Mouse (Mus musculus): ENCODE measurements around the gene Grwd1. TPM values are rescaled to one million over a fixed set of nuclear protein-coding genes. Genes with fewer than 3 reads are reported as not detected.

Grwd1 gene
- polyA plus RNA-seq, 1 experiment: not detected

DNA sequence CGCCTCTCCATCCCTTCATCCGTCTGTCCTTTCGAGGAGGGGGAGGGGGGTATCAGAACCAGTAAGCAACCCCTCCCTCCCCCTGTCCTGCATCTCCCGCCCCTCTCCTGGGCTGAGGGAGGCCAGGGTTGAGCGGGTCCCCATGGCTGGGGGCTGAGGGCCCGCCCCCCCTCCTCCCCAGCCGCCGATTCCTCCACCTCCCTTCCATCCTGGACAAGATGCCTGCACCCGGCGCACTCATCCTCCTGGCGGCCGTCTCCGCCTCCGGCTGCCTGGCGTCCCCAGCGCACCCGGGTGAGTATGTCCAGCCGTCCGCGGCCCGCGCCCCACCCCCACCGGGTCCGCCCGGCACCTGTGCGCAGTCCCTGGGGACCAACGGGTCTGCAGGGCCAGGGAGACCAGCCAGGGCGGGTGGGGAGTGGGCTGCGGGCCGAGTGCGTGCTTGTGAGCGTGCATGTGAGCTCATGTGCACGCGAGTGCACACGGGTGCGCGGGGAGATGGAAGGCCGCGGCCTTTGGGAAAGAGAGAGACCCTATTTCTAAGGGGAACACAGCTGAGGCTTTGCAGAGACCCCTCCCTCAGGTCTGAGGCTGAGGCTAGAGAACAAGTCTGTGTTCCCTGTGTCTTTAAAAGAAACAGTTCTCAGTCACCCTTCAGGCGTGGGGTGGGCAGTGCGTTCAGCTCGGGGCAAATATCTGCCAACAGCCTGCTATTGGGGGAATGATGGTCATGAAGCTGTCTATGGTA lies 45.2 kb downstream of the Grwd1 start:
- WGBS: 1% methylated on average over 40 of the region's 42 CpGs
- Histone ChIP-seq H3K27ac (ENCODE audit: insufficient read depth, low read depth, low read length) (0 out of 2 replicates have a peak overlapping the region, but pooled peaks have one; percentile 4), H3K4me3 (ENCODE audit: insufficient read depth, low read depth, low read length) (peak overlapping the region; percentile 95), H3K4me1 (ENCODE audit: control insufficient read depth, insufficient read depth, low read length) (peaks cover 28% of the 10 kb centered on the region)
- TF ChIP-seq CTCF (IDR thresholded peaks at IDR 0.05; ENCODE audit: insufficient read depth, low read depth, low read length) (no peak), POLR2A (IDR thresholded peaks at IDR 0.05; ENCODE audit: insufficient read depth, low read depth, low read length) (no peak; the same call in 1 of the 2 replicates)

- peaks cover 28% of the 10 kb centered on the region for H3K4me1 ChIP-seq (ENCODE audit: control insufficient read depth, insufficient read depth, low read length)
- TF ChIP-seq CTCF (IDR thresholded peaks at IDR 0.05; ENCODE audit: insufficient read depth, low read depth, low read length) (no peak), POLR2A (IDR thresholded peaks at IDR 0.05; ENCODE audit: insufficient read depth, low read depth, low read length) (peak; percentile 27; the same call in 1 of the 2 replicates)
- WGBS: 8% methylated on average over 20 of the region's 20 CpGs
- H3K27ac ChIP-seq (ENCODE audit: insufficient read depth, low read depth, low read length): peak within 1 kb of the TSS; percentile 74
- peak within 1 kb of the TSS; percentile 95 for H3K4me3 ChIP-seq (ENCODE audit: insufficient read depth, low read depth, low read length)
Observed at GRCm38 (mm10) chr7:45784524-45785372, 46.0 kb downstream of the Grwd1 start, which contains the start of gene Sult2b1. Sult2b1 (minus strand) TSS chr7:45784669.

DNA sequence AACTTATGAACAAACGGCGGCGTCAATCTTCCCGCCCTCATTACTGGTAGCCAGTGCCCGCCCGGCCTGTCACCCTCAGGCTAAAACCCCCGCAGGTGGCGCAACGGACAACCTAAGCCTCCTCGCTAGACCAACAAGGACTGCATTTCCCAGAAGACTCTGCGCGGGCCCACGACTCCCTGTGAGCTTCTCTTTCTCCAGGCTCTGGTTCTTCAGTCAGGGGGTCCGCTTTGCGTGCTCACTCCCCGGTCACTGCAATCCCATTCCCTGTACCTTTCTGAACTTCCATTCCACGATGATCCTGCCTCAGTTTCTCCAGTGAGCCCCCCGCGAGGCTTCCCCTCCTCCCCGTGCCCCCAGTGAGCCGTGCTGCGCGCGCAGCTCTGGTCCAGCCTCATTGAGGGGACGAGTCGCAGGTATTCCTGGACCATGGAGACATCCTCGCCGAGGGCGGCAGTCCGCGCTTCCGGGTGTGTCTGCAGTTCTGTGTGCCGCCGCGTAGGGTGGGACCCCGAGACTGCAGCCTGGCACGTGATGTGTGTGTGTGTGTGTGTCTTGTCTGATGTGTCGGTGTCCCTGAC lies 47.1 kb downstream of the Grwd1 start, which contains the start of gene Lmtk3:
Gene Lmtk3 (plus strand): TSS at position 228 of the 581 bp plus-strand sequence.
- Histone ChIP-seq H3K4me1 (ENCODE audit: control insufficient read depth, insufficient read depth, low read length) (peaks cover 34% of the 10 kb centered on the region), H3K27ac (ENCODE audit: insufficient read depth, low read depth, low read length) (peak within 1 kb of the TSS; percentile 74), H3K4me3 (ENCODE audit: insufficient read depth, low read depth, low read length) (peak within 1 kb of the TSS; percentile 87)
- TF ChIP-seq POLR2A (IDR thresholded peaks at IDR 0.05; ENCODE audit: insufficient read depth, low read depth, low read length) (peak; percentile 32; the same call in 1 of the 2 replicates), CTCF (IDR thresholded peaks at IDR 0.05; ENCODE audit: insufficient read depth, low read depth, low read length) (no peak)
- WGBS: under 1% methylated on average over 38 of the region's 38 CpGs

- Histone ChIP-seq H3K4me1 (ENCODE audit: control insufficient read depth, insufficient read depth, low read length) (peaks cover 23% of the 10 kb centered on the region), H3K4me3 (ENCODE audit: insufficient read depth, low read depth, low read length) (no peak overlapping the region), H3K27ac (ENCODE audit: insufficient read depth, low read depth, low read length) (no peak overlapping the region)
- 59% methylated on average over 4 of the region's 4 CpGs for WGBS
- TF ChIP-seq CTCF (IDR thresholded peaks at IDR 0.05; ENCODE audit: insufficient read depth, low read depth, low read length) (no peak), POLR2A (IDR thresholded peaks at IDR 0.05; ENCODE audit: insufficient read depth, low read depth, low read length) (no peak)
Observed at GRCm38 (mm10) chr7:45782271-45782670, 48.5 kb downstream of the Grwd1 start.

GRCm38 (mm10) chr7:45779081-45779641 lies 51.6 kb downstream of the Grwd1 start:
- peaks cover 11% of the 10 kb centered on the region for H3K4me1 ChIP-seq (ENCODE audit: control insufficient read depth, insufficient read depth, low read length)
- no peak overlapping the region for H3K4me3 ChIP-seq (ENCODE audit: insufficient read depth, low read depth, low read length)
- no peak overlapping the region for H3K27ac ChIP-seq (ENCODE audit: insufficient read depth, low read depth, low read length)
- 12% methylated on average over 22 of the region's 22 CpGs for WGBS
- TF ChIP-seq CTCF (IDR thresholded peaks at IDR 0.05; ENCODE audit: insufficient read depth, low read depth, low read length): no peak
- TF ChIP-seq POLR2A (IDR thresholded peaks at IDR 0.05; ENCODE audit: insufficient read depth, low read depth, low read length): no peak

- Histone ChIP-seq H3K4me3 (ENCODE audit: insufficient read depth, low read depth, low read length) (no peak overlapping the region), H3K27ac (ENCODE audit: insufficient read depth, low read depth, low read length) (no peak overlapping the region), H3K4me1 (ENCODE audit: control insufficient read depth, insufficient read depth, low read length) (peaks cover 6% of the 10 kb centered on the region)
- no peak for TF ChIP-seq CTCF (IDR thresholded peaks at IDR 0.05; ENCODE audit: insufficient read depth, low read depth, low read length)
- no peak for TF ChIP-seq POLR2A (IDR thresholded peaks at IDR 0.05; ENCODE audit: insufficient read depth, low read depth, low read length)
- WGBS: 84% methylated on average over 7 of the region's 7 CpGs
Observed at GRCm38 (mm10) chr7:45775237-45775636, 55.5 kb downstream of the Grwd1 start.

Other genes with a start within 250 kb of the Grwd1 start
- gene Fgf21, start 215.5 kb downstream of the Grwd1 start, polyA plus RNA-seq (2012; ENCODE audit: insufficient read depth, insufficient read length, low replicate concordance, missing spikeins): not detected in 2 replicates
- gene Fut1, start 213.7 kb downstream of the Grwd1 start, polyA plus RNA-seq (2012; ENCODE audit: insufficient read depth, insufficient read length, low replicate concordance, missing spikeins): not detected in 2 replicates
- gene Izumo1, start 209.1 kb downstream of the Grwd1 start, polyA plus RNA-seq (2012; ENCODE audit: insufficient read depth, insufficient read length, low replicate concordance, missing spikeins): not detected in 2 replicates
- not detected in 2 replicates for gene Rasip1, start 203.5 kb downstream of the Grwd1 start, polyA plus RNA-seq (2012; ENCODE audit: insufficient read depth, insufficient read length, low replicate concordance, missing spikeins)
- gene Mamstr, start 191.0 kb downstream of the Grwd1 start, polyA plus RNA-seq (2012; ENCODE audit: insufficient read depth, insufficient read length, low replicate concordance, missing spikeins): not detected in 2 replicates
- not detected in 2 replicates for gene Fut2, start 164.6 kb downstream of the Grwd1 start, polyA plus RNA-seq (2012; ENCODE audit: insufficient read depth, insufficient read length, low replicate concordance, missing spikeins)
- gene Ntn5, start 146.9 kb downstream of the Grwd1 start, polyA plus RNA-seq (2012; ENCODE audit: insufficient read depth, insufficient read length, low replicate concordance, missing spikeins): not detected in 2 replicates
- not detected in 2 replicates for gene Sec1, start 136.5 kb downstream of the Grwd1 start, polyA plus RNA-seq (2012; ENCODE audit: insufficient read depth, insufficient read length, low replicate concordance, missing spikeins)
- not detected in 2 replicates for gene Car11, start 131.1 kb downstream of the Grwd1 start, polyA plus RNA-seq (2012; ENCODE audit: insufficient read depth, insufficient read length, low replicate concordance, missing spikeins)
- gene Dbp, start 125.9 kb downstream of the Grwd1 start, polyA plus RNA-seq (2012; ENCODE audit: insufficient read depth, insufficient read length, low replicate concordance, missing spikeins): 386 TPM in 1 of 2 replicates, not detected in the other
- not detected in 2 replicates for gene Rpl18, start 115.5 kb downstream of the Grwd1 start, polyA plus RNA-seq (2012; ENCODE audit: insufficient read depth, insufficient read length, low replicate concordance, missing spikeins)
- not detected in 2 replicates for gene Sphk2, start 112.9 kb downstream of the Grwd1 start, polyA plus RNA-seq (2012; ENCODE audit: insufficient read depth, insufficient read length, low replicate concordance, missing spikeins)
- gene Fam83e, start 109.7 kb downstream of the Grwd1 start, polyA plus RNA-seq (2012; ENCODE audit: insufficient read depth, insufficient read length, low replicate concordance, missing spikeins): not detected in 2 replicates
- not detected in 2 replicates for gene Spaca4, start 105.1 kb downstream of the Grwd1 start, polyA plus RNA-seq (2012; ENCODE audit: insufficient read depth, insufficient read length, low replicate concordance, missing spikeins)
- gene Lmtk3, start 47.2 kb downstream of the Grwd1 start, polyA plus RNA-seq (2012; ENCODE audit: insufficient read depth, insufficient read length, low replicate concordance, missing spikeins): not detected in 2 replicates
- gene Sult2b1, start 46.3 kb downstream of the Grwd1 start, polyA plus RNA-seq (2012; ENCODE audit: insufficient read depth, insufficient read length, low replicate concordance, missing spikeins): not detected in 2 replicates
- not detected in 2 replicates for gene Cyth2, start 16.4 kb downstream of the Grwd1 start, polyA plus RNA-seq (2012; ENCODE audit: insufficient read depth, insufficient read length, low replicate concordance, missing spikeins)
- gene Kcnj14, start 6.2 kb downstream of the Grwd1 start, polyA plus RNA-seq (2012; ENCODE audit: insufficient read depth, insufficient read length, low replicate concordance, missing spikeins): not detected in 2 replicates
- gene Kdelr1, start 41.8 kb upstream of the Grwd1 start, polyA plus RNA-seq (2012; ENCODE audit: insufficient read depth, insufficient read length, low replicate concordance, missing spikeins): not detected in 2 replicates
- gene Grin2d, start 47.4 kb upstream of the Grwd1 start, polyA plus RNA-seq (2012; ENCODE audit: insufficient read depth, insufficient read length, low replicate concordance, missing spikeins): not detected in 2 replicates
- gene Syngr4, start 65.8 kb upstream of the Grwd1 start, polyA plus RNA-seq (2012; ENCODE audit: insufficient read depth, insufficient read length, low replicate concordance, missing spikeins): not detected in 2 replicates
- not detected in 2 replicates for gene Tmem143, start 66.0 kb upstream of the Grwd1 start, polyA plus RNA-seq (2012; ENCODE audit: insufficient read depth, insufficient read length, low replicate concordance, missing spikeins)
- gene Emp3, start 90.5 kb upstream of the Grwd1 start, polyA plus RNA-seq (2012; ENCODE audit: insufficient read depth, insufficient read length, low replicate concordance, missing spikeins): not detected in 2 replicates
- not detected in 2 replicates for gene Ccdc114, start 93.1 kb upstream of the Grwd1 start, polyA plus RNA-seq (2012; ENCODE audit: insufficient read depth, insufficient read length, low replicate concordance, missing spikeins)
- gene Abcc6, start 199.4 kb upstream of the Grwd1 start, polyA plus RNA-seq (2012; ENCODE audit: insufficient read depth, insufficient read length, low replicate concordance, missing spikeins): not detected in 2 replicates
- gene Nomo1, start 202.8 kb upstream of the Grwd1 start, polyA plus RNA-seq (2012; ENCODE audit: insufficient read depth, insufficient read length, low replicate concordance, missing spikeins): 117 TPM in 1 of 2 replicates, not detected in the other